Mouse (Mus musculus): ENCODE measurements around the gene Zc3h12a.
A peak's percentile ranks its signal among the peaks of the same experiment; 100 is the strongest.

DNA sequence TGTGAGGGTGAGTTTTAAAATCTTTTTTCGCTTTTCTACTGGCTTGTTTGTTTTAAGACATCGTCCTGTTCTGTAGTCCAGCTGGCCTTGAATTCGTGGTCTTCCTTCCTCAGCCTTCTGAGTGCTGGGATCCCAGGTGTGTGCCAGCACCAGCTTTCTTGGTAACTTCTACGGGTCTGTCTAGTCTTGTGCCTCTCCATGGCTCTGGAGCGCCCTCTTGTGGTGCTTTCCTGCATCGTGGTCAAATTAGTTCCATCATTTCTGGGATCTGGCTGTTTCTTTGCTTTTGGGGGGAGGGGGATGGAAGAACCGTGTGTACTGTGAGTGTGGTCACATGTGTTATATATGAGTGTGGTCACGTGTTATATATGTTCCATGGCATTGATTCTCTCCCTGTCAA lies 28.2 kb downstream of the Zc3h12a start:
- TF ChIP-seq CTCF (IDR thresholded peaks at IDR 0.05; ENCODE audit: extremely low read depth, insufficient read length, insufficient replicate concordance, low read depth, low read length) (peak; percentile 97; the same call in 1 of the 2 replicates), POLR2A (IDR thresholded peaks at IDR 0.05; ENCODE audit: low read depth, low read length) (no peak)

Data from small intestine, adult 2 months (tissue).